Mouse (Mus musculus): ENCODE results near the gene Chst11. TPM values are rescaled to one million over a fixed set of nuclear protein-coding genes. Genes with fewer than 3 reads are reported as not detected.

Chst11 gene
- total and polyA plus RNA-seq, 3 experiments, result 3.1 to 10.6 TPM; not detected in 1

GRCm38 (mm10) chr10:83164901-83165435 is 179.7 kb downstream of the Chst11 start:
- TF ChIP-seq E2F4 (IDR thresholded peaks at IDR 0.05; ENCODE audit: borderline replicate concordance, low read depth, low read length) (no peak), MYB (IDR thresholded peaks at IDR 0.05; ENCODE audit: low read depth, low read length) (no peak), ZKSCAN1 (IDR thresholded peaks at IDR 0.05; ENCODE audit: low read depth, low read length) (no peak), KAT2A (conservative IDR thresholded peaks at IDR 0.05; ENCODE audit: low read depth, low read length) (no peak), USF1 (IDR thresholded peaks at IDR 0.05; ENCODE audit: low read depth, low read length) (no peak), BHLHE40 (IDR thresholded peaks at IDR 0.05; ENCODE audit: borderline replicate concordance, low read depth, low read length) (no peak), POLR2A (IDR thresholded peaks at IDR 0.05; ENCODE audit: control insufficient read depth in 1 of 2, insufficient read depth in 1 of 2, low read depth in 1 of 2, low read length in 2 of 2, poor library complexity in 1 of 2) (no peak), ZMIZ1 (IDR thresholded peaks at IDR 0.05; ENCODE audit: low read depth, low read length) (no peak), ZC3H11A (IDR thresholded peaks at IDR 0.05; ENCODE audit: low read depth, low read length) (no peak), POLR2AphosphoS5 (IDR thresholded peaks at IDR 0.05; ENCODE audit: borderline replicate concordance, low read depth, low read length) (no peak), SIN3A (IDR thresholded peaks at IDR 0.05; ENCODE audit: low read length) (no peak), CHD2 (IDR thresholded peaks at IDR 0.05; ENCODE audit: low read length) (no peak)
- no peaks in the 10 kb centered on the region for H3K27me3 ChIP-seq (ENCODE audit: control insufficient read depth in 1 of 2, insufficient read depth in 2 of 2, low read length in 2 of 2)
- H3K9me3 ChIP-seq (replicated peaks; ENCODE audit: insufficient read depth, low read length), result no peaks in the 10 kb centered on the region
- DNase-seq (ENCODE audit: low read depth, low spot score), result no peak
- no peaks in the 10 kb centered on the region for H3K79me2 ChIP-seq (ENCODE audit: control insufficient read depth, insufficient read depth, low read length, poor library complexity)
- H3K27ac ChIP-seq (ENCODE audit: control insufficient read depth, low read depth, low read length), result no peak overlapping the region
- no peak overlapping the region for H3K4me3 ChIP-seq (ENCODE audit: control insufficient read depth in 1 of 2, insufficient read depth in 1 of 2, low read depth in 2 of 2, low read length in 2 of 2)
- H3K4me1 ChIP-seq (ENCODE audit: control insufficient read depth in 1 of 2, insufficient read depth in 2 of 2, low read length in 2 of 2), result no peaks in the 10 kb centered on the region
- H3K36me3 ChIP-seq (ENCODE audit: control insufficient read depth in 1 of 2, insufficient read depth in 2 of 2, low read length in 2 of 2), result no peaks in the 10 kb centered on the region
- no peak overlapping the region for H3K9ac ChIP-seq (ENCODE audit: control insufficient read depth, low read depth, low read length, poor library complexity, severe bottlenecking)

GRCm38 (mm10) chr10:83165521-83166243 is 180.4 kb downstream of the Chst11 start:
- H3K36me3 ChIP-seq (ENCODE audit: control insufficient read depth in 1 of 2, insufficient read depth in 2 of 2, low read length in 2 of 2), result no peaks in the 10 kb centered on the region
- H3K27ac ChIP-seq (ENCODE audit: control insufficient read depth, low read depth, low read length), result no peak overlapping the region
- H3K9ac ChIP-seq (ENCODE audit: control insufficient read depth, low read depth, low read length, poor library complexity, severe bottlenecking), result no peak overlapping the region
- H3K27me3 ChIP-seq (ENCODE audit: control insufficient read depth in 1 of 2, insufficient read depth in 2 of 2, low read length in 2 of 2), result no peaks in the 10 kb centered on the region
- no peaks in the 10 kb centered on the region for H3K4me1 ChIP-seq (ENCODE audit: control insufficient read depth in 1 of 2, insufficient read depth in 2 of 2, low read length in 2 of 2)
- DNase-seq (ENCODE audit: low read depth, low spot score), result no peak
- H3K9me3 ChIP-seq (replicated peaks; ENCODE audit: insufficient read depth, low read length), result no peaks in the 10 kb centered on the region
- no peak overlapping the region for H3K4me3 ChIP-seq (ENCODE audit: control insufficient read depth in 1 of 2, insufficient read depth in 1 of 2, low read depth in 2 of 2, low read length in 2 of 2)
- TF ChIP-seq MAX (IDR thresholded peaks at IDR 0.05; ENCODE audit: low read length), result no peak
- no peak for TF ChIP-seq KAT2A (conservative IDR thresholded peaks at IDR 0.05; ENCODE audit: low read depth, low read length)
- no peak for TF ChIP-seq ZC3H11A (IDR thresholded peaks at IDR 0.05; ENCODE audit: low read depth, low read length)
- no peak for TF ChIP-seq MYC (IDR thresholded peaks at IDR 0.05; ENCODE audit: low read depth, low read length)
- no peaks in the 10 kb centered on the region for H3K79me2 ChIP-seq (ENCODE audit: control insufficient read depth, insufficient read depth, low read length, poor library complexity)
